Mouse (Mus musculus): ENCODE results near the gene Gm44973.

DNA sequence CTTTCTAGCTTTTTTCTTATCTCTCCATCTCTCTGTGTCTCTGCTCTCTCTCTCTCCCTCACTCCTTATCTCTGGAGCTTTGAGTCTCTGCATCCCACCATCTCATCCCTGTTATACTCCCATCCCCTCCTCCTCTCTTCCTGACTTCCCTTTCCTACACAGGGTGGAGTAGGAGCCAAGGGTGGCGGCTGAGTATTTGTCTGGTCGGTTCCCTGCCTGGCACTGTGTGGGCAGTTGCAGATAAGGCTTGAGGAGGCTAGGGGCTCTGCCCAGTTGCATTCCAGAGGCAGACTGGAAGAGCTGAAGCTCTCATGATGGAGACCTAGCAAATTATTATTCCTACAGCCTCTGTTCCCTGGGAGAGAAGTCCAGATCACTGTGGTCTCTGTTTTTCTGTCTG, 27.0 kb upstream of the Gm44973 start:
- TF ChIP-seq EP300 (IDR thresholded peaks at IDR 0.05; ENCODE audit: insufficient read depth, low read depth, low read length) (no peak), CTCF (IDR thresholded peaks at IDR 0.05) (no peak)
